Mouse (Mus musculus) forebrain, embryonic 11.5 days (tissue): ENCODE measurements around the gene Phc2. TPM values are rescaled to one million over a fixed set of nuclear protein-coding genes. Genes with fewer than 3 reads are reported as not detected.

ENCODE experiments used
- ATAC-seq: fragments of 200-750 bp; cut with Nextera tagmentation; replicated peaks from 2 replicates; pipeline ENCODE4 v1.8.0; 2017; ENCODE audit warnings: moderate TSS enrichment; ENCODE audit not compliant: low FRiP score
- DNase-seq: peaks from one replicate; pipeline ENCODE4 v3.0.0-alpha.2; 2017; ENCODE audit warnings: low spot score
- H3K27ac ChIP-seq: fragments of 300-500 bp; sonication (generic); 2 replicates; pipeline ENCODE4 v1.5.1; 2014; ENCODE audit warnings: low read depth, low read length
- H3K27me3 ChIP-seq: fragments of 300-500 bp; sonication (generic); 2 replicates; pipeline ENCODE4 v1.6.1; 2014; ENCODE audit warnings: mild to moderate bottlenecking, low read length, mixed read lengths; ENCODE audit not compliant: control insufficient read depth, insufficient read depth
- H3K36me3 ChIP-seq: fragments of 300-500 bp; sonication (generic); 2 replicates; pipeline ENCODE4 v1.6.1; 2014; ENCODE audit warnings: mild to moderate bottlenecking, low read length, moderate library complexity, mixed read lengths; ENCODE audit not compliant: control insufficient read depth, insufficient read depth
- H3K4me1 ChIP-seq: fragments of 300-500 bp; sonication (generic); replicated peaks from 2 replicates; pipeline ENCODE4 v1.6.1; 2014; ENCODE audit warnings: low read length, mixed read lengths; ENCODE audit not compliant: control insufficient read depth, insufficient read depth
- H3K4me2 ChIP-seq: fragments of 300-500 bp; sonication (generic); 2 replicates; pipeline ENCODE4 v1.6.1; 2014; ENCODE audit warnings: low read depth, mild to moderate bottlenecking, low read length, moderate library complexity, mixed read lengths; ENCODE audit not compliant: severe bottlenecking
- H3K4me3 ChIP-seq: fragments of 300-500 bp; sonication (generic); 2 replicates; pipeline ENCODE4 v1.5.1; 2014; ENCODE audit warnings: low read depth, low read length
- H3K9ac ChIP-seq: fragments of 300-500 bp; sonication (generic); 2 replicates; pipeline ENCODE4 v1.6.1; 2014; ENCODE audit warnings: low read length
- H3K9me3 ChIP-seq: fragments of 300-500 bp; sonication (generic); 2 replicates; pipeline ENCODE4 v1.6.1; 2016; ENCODE audit warnings: low read length, mixed read lengths; ENCODE audit not compliant: control insufficient read depth
- WGBS: fragments of 180-500 bp; shearing (Covaris S2); extraction: QIAGEN DNeasy Blood & Tissue Kit; methylation state at CpG from one replicate; pipeline ENCODE4 v1.1.7; 2014; 5-methylcytosine and 5-hydroxymethylcytosine counted together
- polyA plus RNA-seq: library from polyadenylated mRNA; unstranded; fragments of >200 nt; fragmentation: Nextera tagmentation; extraction: Ambion mirVana; gene quantifications from 2 replicates; pipeline ENCODE4 v1.2.1, GENCODE M21; 2014

The Phc2 gene
- polyA plus RNA-seq, 1 experiment from 2014 or later: 133 TPM

DNA sequence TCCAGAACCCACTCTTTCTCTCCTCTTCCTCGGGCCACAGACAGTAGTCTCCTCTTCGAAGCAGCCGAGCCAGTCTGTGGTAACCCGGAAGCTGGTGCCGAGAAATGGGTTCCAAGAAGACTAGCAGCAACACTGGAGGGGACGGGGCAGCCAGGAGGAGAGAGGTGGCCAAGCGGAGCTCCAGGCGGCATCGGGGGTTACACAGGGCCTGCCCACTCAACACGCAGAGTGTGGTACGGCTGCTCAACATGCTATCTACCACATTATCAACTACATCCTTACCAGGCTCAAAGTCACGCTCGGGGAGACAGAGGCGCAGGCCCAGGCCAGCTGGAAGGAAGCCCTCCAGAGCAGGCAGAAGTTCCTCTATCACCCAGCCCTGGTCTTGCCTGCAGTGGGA lies 38.7 kb upstream of the Phc2 start:
- 92% methylated on average over 14 of the region's 14 CpGs for WGBS
- no peaks in the 10 kb centered on the region for H3K36me3 ChIP-seq
- no peak overlapping the region for H3K4me2 ChIP-seq
- H3K4me3 ChIP-seq: no peak overlapping the region
- H3K4me1 ChIP-seq: no peaks in the 10 kb centered on the region; the same call in 1 of the 2 replicates
- H3K27me3 ChIP-seq: no peaks in the 10 kb centered on the region
- ATAC-seq: no peak
- no peak overlapping the region for H3K27ac ChIP-seq
- no peaks in the 10 kb centered on the region for H3K9me3 ChIP-seq
- no peak for DNase-seq
- no peak overlapping the region for H3K9ac ChIP-seq

DNA sequence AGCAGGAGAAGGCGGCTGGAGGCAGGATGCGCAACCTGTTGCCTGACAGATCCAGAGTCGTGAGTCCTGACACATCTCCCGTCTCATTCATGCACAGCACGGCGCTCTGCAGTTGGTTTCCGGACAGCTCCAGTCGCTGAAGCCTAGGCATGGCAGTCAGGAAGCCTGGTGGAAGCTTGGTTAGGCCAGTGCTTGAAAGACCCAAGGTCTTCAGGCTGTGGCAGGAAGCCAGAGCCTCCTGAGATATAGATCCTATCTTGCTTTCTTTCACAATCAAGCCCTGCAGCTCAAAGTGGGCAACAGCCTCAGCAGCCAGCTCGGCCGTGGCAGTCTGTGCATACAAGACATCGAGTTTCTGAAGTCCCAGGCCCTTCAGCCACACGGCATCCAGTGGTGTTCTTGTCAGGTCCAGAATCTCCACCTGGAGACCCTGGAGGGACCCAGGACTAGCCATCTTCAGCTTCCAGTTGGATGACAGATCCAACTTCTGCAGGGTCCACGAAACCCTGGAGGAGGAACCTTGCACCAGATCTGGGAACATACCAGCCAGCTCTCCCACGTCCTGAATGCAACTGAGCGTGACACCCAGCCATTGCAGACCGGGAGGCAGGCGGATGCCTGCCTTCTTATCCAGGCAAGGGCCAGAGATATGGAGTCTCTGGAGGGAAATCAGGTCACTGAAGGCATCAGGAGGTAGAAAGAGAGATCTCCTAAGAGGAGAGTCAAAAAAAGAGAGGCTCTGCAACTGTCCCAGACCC lies 37.0 kb upstream of the Phc2 start:
- Histone ChIP-seq H3K4me2 (no peak overlapping the region), H3K27ac (no peak overlapping the region), H3K4me3 (no peak overlapping the region), H3K4me1 (no peaks in the 10 kb centered on the region), H3K9me3 (no peaks in the 10 kb centered on the region), H3K27me3 (no peaks in the 10 kb centered on the region), H3K36me3 (no peaks in the 10 kb centered on the region), H3K9ac (no peak overlapping the region)
- ATAC-seq (no peak), DNase-seq (no peak)
- WGBS: 78% methylated on average over 17 of the region's 17 CpGs

- DNase-seq (no peak), ATAC-seq (no peak)
- Histone ChIP-seq H3K4me2 (no peak within 1 kb of the TSS), H3K27me3 (no peaks in the 10 kb centered on the region), H3K36me3 (no peaks in the 10 kb centered on the region), H3K4me1 (no peaks in the 10 kb centered on the region), H3K27ac (no peak within 1 kb of the TSS), H3K9me3 (no peaks in the 10 kb centered on the region), H3K9ac (no peak within 1 kb of the TSS), H3K4me3 (no peak within 1 kb of the TSS)
- WGBS: 75% methylated on average over 15 of the region's 15 CpGs
Measured at GRCm38 (mm10) chr4:128618246-128618911, 36.1 kb upstream of the Phc2 start, which contains the start of gene Tlr12. Gene Tlr12, minus strand, starts transcription at chr4:128618619.

GRCm38 (mm10) chr4:128618963-128619362 lies 35.5 kb upstream of the Phc2 start:
- DNase-seq (no peak), ATAC-seq (no peak)
- Histone ChIP-seq H3K27me3 (no peaks in the 10 kb centered on the region), H3K9me3 (no peaks in the 10 kb centered on the region), H3K4me2 (no peak overlapping the region), H3K4me3 (no peak overlapping the region), H3K4me1 (no peaks in the 10 kb centered on the region), H3K9ac (no peak overlapping the region), H3K36me3 (no peaks in the 10 kb centered on the region), H3K27ac (no peak overlapping the region)
- WGBS: 47% methylated on average over 2 of the region's 2 CpGs

DNA sequence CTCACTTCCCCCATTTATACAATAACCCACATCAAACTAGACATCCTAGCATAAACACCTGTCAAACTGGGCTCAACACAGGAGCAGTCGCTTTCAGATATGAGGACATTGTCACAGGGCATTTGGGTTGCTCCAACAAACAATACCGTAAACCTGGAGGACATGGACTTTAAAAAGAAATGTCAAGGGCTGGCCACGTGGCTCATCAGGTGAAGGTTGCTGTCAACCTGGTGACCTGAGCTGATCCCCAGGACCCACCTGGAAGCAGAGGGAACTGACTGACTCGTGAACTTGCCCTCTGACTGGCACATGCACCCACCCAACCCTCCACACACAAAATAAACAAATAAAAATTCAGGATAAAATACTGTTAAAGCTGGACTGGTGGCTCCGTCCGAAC lies 33.9 kb upstream of the Phc2 start:
- Histone ChIP-seq H3K4me2 (no peak overlapping the region), H3K9me3 (no peaks in the 10 kb centered on the region), H3K27ac (no peak overlapping the region), H3K9ac (no peak overlapping the region), H3K4me3 (no peak overlapping the region), H3K36me3 (no peaks in the 10 kb centered on the region), H3K4me1 (no peaks in the 10 kb centered on the region), H3K27me3 (no peaks in the 10 kb centered on the region)
- ATAC-seq (no peak), DNase-seq (no peak)
- WGBS: 87% methylated on average over 6 of the region's 6 CpGs

DNA sequence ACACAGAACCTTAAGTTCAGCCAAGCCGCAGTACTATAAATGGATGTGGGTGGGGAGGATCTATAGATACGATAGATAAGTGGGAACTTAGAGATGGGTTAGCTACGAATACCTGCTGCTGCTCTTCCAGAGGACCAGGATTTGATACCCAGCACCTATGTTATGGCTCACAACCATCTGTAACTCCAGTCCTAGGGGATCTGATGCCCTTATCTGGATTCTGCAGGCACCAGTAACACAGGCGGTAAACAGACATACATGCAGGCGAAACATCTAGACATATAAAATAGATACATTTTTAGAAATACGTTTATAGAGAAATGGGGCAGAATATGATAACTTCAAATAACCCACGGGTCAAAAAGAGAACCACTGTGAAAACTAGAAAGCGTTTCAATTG lies 33.4 kb upstream of the Phc2 start:
- 90% methylated on average over 8 of the region's 8 CpGs for WGBS
- Histone ChIP-seq H3K9me3 (no peaks in the 10 kb centered on the region), H3K9ac (no peak overlapping the region), H3K4me1 (no peaks in the 10 kb centered on the region), H3K36me3 (no peaks in the 10 kb centered on the region), H3K27me3 (no peaks in the 10 kb centered on the region), H3K4me3 (no peak overlapping the region), H3K27ac (no peak overlapping the region), H3K4me2 (no peak overlapping the region)
- no peak for DNase-seq
- ATAC-seq: no peak

DNA sequence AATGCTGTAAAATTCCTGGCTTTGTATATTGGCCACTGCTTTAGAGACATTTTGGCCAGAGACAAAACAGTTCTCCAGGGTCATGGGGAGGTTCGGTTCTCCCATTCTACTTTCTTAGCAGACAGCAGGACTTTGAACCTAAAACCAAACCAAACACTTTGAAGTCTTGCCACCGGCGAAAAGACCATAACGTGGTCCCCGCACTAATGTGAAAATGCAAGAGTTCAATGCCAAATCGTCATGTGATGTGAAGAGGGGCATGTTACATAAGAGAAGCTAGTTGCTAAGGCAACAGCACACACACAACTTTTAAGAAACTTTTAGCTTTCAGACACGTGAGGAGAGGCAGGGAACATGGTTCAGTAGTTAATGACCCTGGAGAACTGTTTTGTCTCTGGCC lies 19.1 kb upstream of the Phc2 start:
- 82% methylated on average over 7 of the region's 7 CpGs for WGBS
- Histone ChIP-seq H3K27ac (no peak overlapping the region), H3K9ac (no peak overlapping the region), H3K4me1 (0 out of 2 replicates have a peak, but pooled peaks cover 4% of the 10 kb centered on the region), H3K9me3 (no peaks in the 10 kb centered on the region), H3K4me2 (no peak overlapping the region), H3K4me3 (no peak overlapping the region), H3K27me3 (no peaks in the 10 kb centered on the region), H3K36me3 (no peaks in the 10 kb centered on the region)
- ATAC-seq: no peak
- no peak for DNase-seq

DNA sequence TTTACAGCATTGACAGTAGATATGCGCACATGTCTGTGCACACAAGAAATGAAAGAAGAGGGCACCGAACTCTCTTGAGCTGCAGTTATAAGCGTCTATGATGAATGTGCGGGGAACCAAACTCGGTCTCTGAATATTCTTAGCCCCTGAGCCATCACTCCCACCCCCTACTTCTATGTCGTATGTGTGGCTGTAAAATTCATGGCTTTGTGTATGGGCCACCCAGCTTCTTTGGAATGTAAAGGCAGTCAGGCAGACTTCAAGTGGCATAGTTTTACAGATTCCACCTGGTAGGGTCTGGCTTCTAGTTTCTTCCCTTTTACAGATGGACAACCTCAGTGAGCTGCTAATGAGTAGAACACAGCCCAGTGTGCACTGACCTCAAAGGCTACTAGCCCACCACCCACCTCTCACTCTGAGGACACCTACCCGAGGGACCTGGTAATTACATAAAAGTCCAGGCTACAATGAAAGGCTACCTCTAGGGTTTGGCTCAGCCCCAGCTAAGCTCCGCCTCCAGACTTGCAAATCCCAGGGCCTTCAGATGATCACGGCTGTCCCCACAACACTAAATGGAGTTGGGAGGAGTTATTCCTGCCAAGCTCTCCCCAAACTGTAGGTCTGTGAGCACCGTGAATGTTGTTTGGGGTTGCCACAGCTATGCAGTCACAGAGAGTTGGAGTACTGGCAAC lies 18.5 kb upstream of the Phc2 start:
- H3K27ac ChIP-seq: no peak overlapping the region
- H3K4me1 ChIP-seq: 0 out of 2 replicates have a peak, but pooled peaks cover 4% of the 10 kb centered on the region
- no peaks in the 10 kb centered on the region for H3K9me3 ChIP-seq
- DNase-seq (no peak), ATAC-seq (no peak)
- no peaks in the 10 kb centered on the region for H3K27me3 ChIP-seq
- H3K9ac ChIP-seq: no peak overlapping the region
- WGBS: 63% methylated on average over 10 of the region's 10 CpGs
- H3K4me3 ChIP-seq: no peak overlapping the region
- H3K4me2 ChIP-seq: no peak overlapping the region
- no peaks in the 10 kb centered on the region for H3K36me3 ChIP-seq
